Mouse (Mus musculus): Measurements from ENCODE around the gene Shc4.

DNA sequence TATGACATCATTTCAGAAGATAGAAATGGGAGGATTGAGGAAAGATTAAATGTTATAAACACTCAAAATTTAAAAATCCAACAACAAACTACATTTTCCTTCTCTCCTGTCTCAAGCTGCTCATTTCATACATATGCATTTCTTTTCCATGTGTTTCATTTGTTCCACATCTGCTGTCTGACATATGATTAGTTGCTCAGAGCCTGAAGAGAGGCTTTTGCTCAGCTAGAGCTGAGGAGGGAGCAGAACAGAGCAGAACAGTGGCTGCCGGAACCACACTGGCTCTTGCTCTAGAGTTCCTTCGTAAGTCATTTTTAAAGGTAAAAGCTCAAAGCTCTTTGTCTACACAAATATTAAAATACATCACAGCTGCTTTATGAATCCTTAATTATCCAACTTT is 25.4 kb upstream of the Shc4 start:
- TF ChIP-seq MAFK (IDR thresholded peaks at IDR 0.05; ENCODE audit: insufficient read depth, low read depth, low read length) (no peak), HCFC1 (IDR thresholded peaks at IDR 0.05; ENCODE audit: borderline replicate concordance, insufficient read depth, low read length) (no peak)

Data from ES-E14 (cell line).